Mouse (Mus musculus): ENCODE results near the gene Ninl.

The Ninl gene

DNA sequence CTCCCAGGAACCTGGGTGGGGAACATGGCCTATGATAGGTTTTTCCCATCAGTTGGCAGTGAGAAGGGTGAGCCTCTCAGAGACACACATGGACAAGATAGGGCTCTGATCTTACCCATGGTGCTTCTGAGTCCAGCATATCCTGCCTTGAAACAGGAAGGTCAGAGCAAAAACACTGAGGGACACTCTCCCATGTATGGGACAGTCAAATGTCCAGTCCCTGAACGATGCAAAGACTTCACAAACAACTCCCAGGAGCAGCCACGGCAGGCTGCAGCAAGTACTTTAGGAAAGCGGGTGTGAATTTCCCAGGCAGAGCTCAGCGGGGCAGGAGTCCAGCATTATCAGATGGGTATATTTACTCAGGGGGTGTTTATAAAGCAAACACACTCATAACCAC, 43.9 kb downstream of the Ninl start:
- no peak for DNase-seq

DNA sequence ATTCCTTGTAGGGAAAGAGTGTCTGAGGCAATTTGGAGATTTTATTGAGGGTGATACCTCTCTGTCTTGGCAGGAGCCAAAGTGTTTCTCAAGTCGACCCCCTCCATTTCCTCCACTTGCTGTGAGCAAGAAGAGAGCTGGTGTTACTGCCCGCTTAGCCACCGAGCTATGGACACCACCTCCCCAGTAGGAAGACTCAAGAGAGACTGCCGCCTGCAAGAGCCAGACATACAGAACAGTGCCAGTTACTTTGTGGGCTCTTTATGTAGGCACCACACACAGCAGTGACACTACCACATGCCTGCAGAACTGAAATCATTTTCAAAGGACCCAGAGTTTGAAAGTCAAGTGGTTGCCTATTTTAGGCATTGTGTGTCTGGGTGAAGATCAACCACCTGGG, 48.1 kb downstream of the Ninl start:
- DNase-seq, result no peak

DNA sequence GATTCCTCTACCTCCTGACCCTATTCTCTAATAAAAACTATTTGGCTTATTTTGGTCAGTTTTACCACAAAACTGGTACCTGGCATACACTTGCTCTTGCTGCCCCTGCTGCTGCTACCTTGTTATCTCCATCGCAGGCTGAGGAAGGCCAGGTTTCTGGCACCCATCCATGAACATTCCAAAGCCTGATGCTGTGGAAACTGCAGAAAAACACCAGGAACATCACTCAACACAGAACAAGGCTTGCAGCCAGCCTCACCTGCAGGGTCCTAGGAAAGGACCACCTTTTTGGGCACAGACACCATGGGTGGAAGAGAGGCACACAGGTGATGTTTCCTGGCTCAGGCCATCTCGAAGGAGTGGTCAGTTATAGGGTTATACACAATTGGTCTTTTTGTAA, 48.7 kb downstream of the Ninl start:
- DNase-seq, result no peak

- no peak for DNase-seq
These were observed 53.8 kb downstream of the Ninl start for GRCm38 (mm10) chr2:150985359-150985758.

- no peak for DNase-seq
These were observed 57.1 kb downstream of the Ninl start for GRCm38 (mm10) chr2:150982051-150982450.

DNA sequence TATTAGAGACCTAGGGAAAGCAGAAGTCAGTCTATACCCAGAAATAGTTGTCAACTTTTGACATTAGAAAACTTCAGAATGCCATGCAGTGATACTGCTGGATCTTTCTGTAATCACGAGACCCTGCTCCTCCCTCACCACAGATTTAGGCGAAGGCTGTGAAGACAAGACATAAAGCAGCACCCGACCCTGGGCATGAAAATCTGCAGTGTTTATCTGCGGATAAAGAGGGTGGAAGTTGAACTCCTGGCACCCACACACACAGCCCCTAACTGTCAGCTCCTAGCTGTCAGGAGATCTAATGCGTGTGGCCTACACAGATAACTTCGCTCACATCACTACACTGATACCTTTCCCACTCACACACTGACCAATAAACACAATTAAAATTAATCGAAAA, 57.7 kb downstream of the Ninl start:
- DNase-seq, result no peak

GRCm38 (mm10) chr2:150979861-150980620, 59.1 kb downstream of the Ninl start:
- no peak for DNase-seq

DNA sequence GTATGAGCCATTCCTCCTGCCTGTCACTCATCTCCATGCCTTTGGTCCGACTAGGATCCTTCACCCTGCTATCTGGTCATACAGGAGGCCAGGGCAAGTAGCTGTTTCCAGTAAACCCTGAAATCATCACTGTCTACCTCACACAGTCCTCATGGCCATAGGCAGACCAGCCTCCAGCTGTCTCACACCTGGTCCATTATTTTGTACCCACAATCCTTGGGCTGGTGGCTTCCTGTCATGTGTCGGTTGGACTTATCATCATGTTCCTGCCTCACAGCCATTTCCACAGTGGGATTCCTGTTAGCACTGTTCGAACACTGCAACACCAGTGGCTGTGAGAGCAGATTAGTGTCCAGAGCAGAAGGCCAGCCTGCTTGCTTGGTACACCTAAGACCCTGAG, 60.4 kb downstream of the Ninl start:
- DNase-seq, result no peak

- DNase-seq, result no peak
These were observed 61.5 kb downstream of the Ninl start for GRCm38 (mm10) chr2:150977676-150978075.

- DNase-seq, result no peak
These were observed 62.3 kb downstream of the Ninl start for GRCm38 (mm10) chr2:150976871-150977270.

- no peak for DNase-seq
These were observed 65.6 kb downstream of the Ninl start for GRCm38 (mm10) chr2:150973401-150974115.

GRCm38 (mm10) chr2:150972681-150973080, 66.5 kb downstream of the Ninl start:
- DNase-seq, result no peak

GRCm38 (mm10) chr2:150971856-150972255, 67.3 kb downstream of the Ninl start:
- no peak for DNase-seq

DNA sequence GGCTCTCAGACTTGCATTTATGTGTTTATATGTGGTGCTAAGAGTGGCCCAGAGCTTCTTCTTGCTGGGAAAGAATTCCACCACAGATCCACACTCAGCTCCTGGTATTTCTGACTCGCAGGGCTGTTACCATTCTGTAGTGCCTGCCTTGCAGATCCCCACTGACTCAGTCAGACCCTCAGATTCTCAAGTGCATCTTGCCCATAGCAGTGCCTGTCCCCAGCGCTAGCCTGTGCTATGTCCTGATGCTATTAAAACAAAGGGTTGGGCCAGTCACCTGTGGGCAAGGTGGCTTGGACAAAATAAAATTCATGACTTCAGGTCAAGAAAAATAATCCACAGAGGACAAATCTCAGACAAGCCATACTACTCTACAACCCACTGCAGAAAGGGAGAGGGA, 70.0 kb downstream of the Ninl start:
- peak; percentile 2 for DNase-seq

GRCm38 (mm10) chr2:150967491-150967890, 71.7 kb downstream of the Ninl start:
- no peak for DNase-seq

DNA sequence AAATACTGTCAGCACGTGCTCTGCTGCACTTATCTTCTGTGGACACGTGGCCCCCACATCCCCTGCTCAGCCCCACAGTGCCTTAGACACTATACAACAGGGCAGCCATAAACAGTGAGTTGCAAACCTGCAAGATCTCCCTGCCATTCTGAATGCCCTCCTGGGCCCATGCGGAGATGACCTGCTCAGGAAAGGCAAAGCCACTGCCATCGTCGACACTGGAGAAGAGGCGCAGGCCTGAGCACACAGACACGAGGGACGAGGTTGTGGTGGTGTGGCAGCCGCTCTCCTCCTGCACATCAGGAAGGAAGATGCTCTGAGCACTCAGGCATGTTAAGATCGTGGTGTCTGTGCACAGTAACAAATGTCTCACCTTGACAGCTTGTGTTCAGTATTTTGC, 73.2 kb downstream of the Ninl start:
- peak; percentile 3 for DNase-seq

DNA sequence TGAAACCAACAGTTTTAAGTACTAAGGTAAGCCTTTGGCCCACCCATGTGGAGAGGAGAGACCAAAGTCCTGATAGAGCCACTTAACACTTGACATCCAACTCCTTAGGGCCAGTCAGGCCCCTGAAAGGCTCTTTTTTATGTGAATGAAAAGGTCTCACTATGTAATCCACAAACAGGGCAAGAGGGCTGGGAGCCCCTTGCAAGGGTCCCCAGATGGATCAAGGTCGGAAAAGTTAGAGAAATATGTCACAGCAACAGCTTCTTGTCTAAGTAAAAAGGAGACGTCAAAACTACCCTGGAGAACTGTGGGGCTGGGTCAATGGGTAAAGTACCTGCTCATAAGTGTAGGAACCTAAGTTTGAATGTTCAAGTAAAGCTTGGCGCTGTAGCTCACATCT, 74.5 kb downstream of the Ninl start:
- no peak for DNase-seq

DNA sequence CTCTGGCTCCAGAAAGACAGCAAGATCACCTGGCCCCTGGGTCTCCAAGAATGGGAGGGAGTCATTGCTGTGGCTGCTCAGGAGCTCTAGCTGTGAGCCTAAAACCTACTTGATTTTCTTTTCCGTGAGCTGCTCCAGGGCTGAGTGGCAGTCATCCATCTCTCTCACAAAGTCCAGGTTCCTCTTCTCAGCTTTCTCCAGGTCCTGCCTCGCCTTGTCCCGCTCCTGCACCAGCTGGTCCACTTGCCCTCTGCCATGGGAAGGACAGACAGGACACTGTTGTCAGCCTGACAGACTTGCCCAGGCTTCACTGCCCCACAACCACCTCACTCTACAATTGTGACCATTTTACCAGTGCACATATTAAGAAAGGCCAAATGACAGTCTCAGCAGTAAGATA, 75.9 kb downstream of the Ninl start:
- no peak for DNase-seq

- DNase-seq, result no peak
These were observed 79.7 kb downstream of the Ninl start for GRCm38 (mm10) chr2:150959521-150959920.

GRCm38 (mm10) chr2:150955859-150956258, 83.3 kb downstream of the Ninl start:
- DNase-seq, result no peak

GRCm38 (mm10) chr2:150951201-150951600, 88.0 kb downstream of the Ninl start:
- DNase-seq, result no peak

- DNase-seq, result no peak
These were observed 89.1 kb downstream of the Ninl start for GRCm38 (mm10) chr2:150950056-150950455.

DNA sequence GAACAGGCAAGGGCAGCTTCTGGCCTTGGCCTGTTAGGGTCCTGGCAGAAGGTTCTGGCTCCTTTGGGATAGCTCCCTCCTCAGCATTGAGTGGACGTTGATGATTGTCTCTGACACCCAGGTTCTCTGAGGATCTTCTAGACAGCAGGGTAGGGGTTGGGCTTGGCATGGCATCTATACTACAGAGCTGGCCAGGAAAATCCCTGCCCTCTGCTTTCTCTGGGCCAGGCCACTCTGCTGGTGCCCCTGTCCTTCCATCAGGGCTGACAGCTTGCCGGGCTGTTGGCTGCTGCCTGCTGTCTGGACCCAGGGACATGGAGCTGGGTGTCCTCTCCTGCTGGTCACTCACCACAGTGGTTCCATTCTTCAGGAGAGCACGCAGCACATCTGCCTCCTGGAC, 89.5 kb downstream of the Ninl start:
- no peak for DNase-seq

DNA sequence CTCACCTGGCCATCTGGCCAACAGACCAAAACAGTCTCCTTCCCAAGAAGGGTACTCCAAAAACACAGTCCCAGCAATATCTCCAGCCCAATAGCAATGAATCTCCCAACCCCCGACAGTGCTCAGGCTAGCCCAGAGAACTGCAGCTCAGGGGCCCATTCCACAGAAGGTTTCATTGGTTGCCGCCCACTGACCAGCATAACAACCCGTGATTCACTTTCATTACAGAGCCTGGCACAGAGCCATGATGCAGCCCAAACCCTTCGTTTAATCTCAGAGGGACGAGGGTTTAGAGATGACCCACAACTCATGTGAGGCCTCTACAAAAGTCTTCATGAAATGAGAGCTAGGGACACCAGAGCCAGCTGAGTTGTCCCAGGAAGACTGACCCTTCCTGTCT, 90.4 kb downstream of the Ninl start:
- no peak for DNase-seq

Data from thymus, postnatal 4 days (tissue).